Mouse (Mus musculus) kidney, adult 2 months (tissue): ENCODE data around the gene Rgl2. TPM values are rescaled to one million over a fixed set of nuclear protein-coding genes. Genes with fewer than 3 reads are reported as not detected.

Experiments
- DNase-seq: peaks from one replicate; pipeline ENCODE4 v3.0.0; 2021
- H3K27ac ChIP-seq: fragments of 200-500 bp; 2 replicates; pipeline ENCODE4 v1.5.1; 2012; ENCODE audit warnings: low read depth, low read length, control low read depth, inconsistent platforms; ENCODE audit not compliant: insufficient read depth
- H3K27me3 ChIP-seq: fragments of 200-500 bp; replicated peaks from 2 replicates; pipeline ENCODE4 v1.6.1; 2012; ENCODE audit warnings: mild to moderate bottlenecking, moderate library complexity, low read length, inconsistent platforms; ENCODE audit not compliant: control insufficient read depth, insufficient read depth
- H3K36me3 ChIP-seq: fragments of 200-500 bp; 2 replicates; pipeline ENCODE4 v1.6.1; 2012; ENCODE audit warnings: mild to moderate bottlenecking, moderate library complexity, low read length, inconsistent platforms; ENCODE audit not compliant: control insufficient read depth, insufficient read depth
- H3K4me1 ChIP-seq: fragments of 200-500 bp; 2 replicates; pipeline ENCODE4 v1.6.1; 2011; ENCODE audit warnings: low read length; ENCODE audit not compliant: control insufficient read depth, insufficient read depth
- H3K4me3 ChIP-seq: fragments of 200-500 bp; 2 replicates; pipeline ENCODE4 v1.5.1; 2011; ENCODE audit warnings: mild to moderate bottlenecking, low read depth, low read length, control low read depth; ENCODE audit not compliant: insufficient read depth
- CTCF ChIP-seq: fragments of 200-500 bp; conservative IDR thresholded peaks from 2 replicates; pipeline ENCODE4 v1.5.1; 2011; ENCODE audit warnings: low read depth, mild to moderate bottlenecking, control low read depth, low read length, moderate library complexity, mixed read lengths; ENCODE audit not compliant: insufficient read depth, insufficient read length
- POLR2A ChIP-seq: fragments of 200-500 bp; IDR thresholded peaks from one replicate; pipeline ENCODE4 v1.6.1; 2011; ENCODE audit warnings: low read depth, low read length, control low read depth
- WGBS: fragments of 180-500 bp; shearing (Covaris S2); methylation state at CpG from one replicate; pipeline ENCODE4 v1.1.7; 2018; 5-methylcytosine and 5-hydroxymethylcytosine counted together
- polyA plus RNA-seq: library from polyadenylated mRNA; depleted of rRNA; stranded (reverse); fragments of >200 nt; gene quantifications from 2 replicates; pipeline ENCODE4 v1.2.3, GENCODE M21; 2012

The Rgl2 gene
- polyA plus RNA-seq, 1 experiment, result 61.8 TPM

DNA sequence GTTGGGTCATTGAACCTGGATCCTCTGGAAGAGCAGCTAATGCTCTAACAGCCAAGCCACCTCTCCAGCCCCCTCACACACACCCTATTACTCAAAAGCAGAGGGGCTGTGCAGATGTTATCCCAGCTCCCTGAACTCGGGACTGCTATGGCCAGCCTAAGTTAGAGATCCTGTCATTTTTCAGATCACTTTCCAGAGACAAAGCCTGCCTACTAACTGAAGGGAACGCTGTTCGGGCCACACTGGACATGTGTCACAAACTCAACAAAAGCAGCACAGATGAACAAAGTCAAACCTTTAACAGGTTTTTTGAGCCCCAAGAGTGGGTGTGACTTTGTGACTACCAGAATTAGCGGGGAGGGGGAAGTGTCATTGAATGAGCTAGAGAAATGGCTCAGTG lies 23.5 kb downstream of the Rgl2 start:
- no peak overlapping the region for H3K4me3 ChIP-seq
- WGBS, result 76% methylated on average over 4 of the region's 4 CpGs
- H3K36me3 ChIP-seq, result no peaks in the 10 kb centered on the region
- H3K27ac ChIP-seq, result no peak overlapping the region
- no peaks in the 10 kb centered on the region for H3K27me3 ChIP-seq
- TF ChIP-seq CTCF, result no peak
- no peak for DNase-seq
- H3K4me1 ChIP-seq, result peaks cover 16% of the 10 kb centered on the region; the same call in 1 of the 2 replicates

DNA sequence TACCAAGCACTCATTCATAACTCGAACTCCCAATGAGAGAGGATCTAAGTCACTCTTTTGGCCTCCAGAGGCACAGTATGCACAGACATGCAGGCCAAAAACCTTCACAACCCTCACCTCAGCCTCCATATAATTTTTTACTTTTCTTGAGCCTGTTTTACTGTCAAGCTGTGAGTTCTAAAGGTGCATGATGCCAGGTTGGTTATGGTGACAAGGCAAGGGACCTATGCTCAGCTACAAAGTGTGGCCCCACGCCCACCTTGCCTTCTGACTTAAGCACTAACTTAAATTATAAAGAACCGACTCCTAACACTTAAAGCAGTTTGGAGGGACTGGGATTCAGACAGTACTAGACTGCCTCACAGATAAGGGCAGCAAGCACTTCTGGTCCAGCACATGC lies 24.0 kb downstream of the Rgl2 start:
- no peak for DNase-seq
- Histone ChIP-seq H3K27me3 (no peaks in the 10 kb centered on the region), H3K36me3 (no peaks in the 10 kb centered on the region), H3K27ac (no peak overlapping the region), H3K4me3 (no peak overlapping the region), H3K4me1 (peaks cover 16% of the 10 kb centered on the region; the same call in 1 of the 2 replicates)
- TF ChIP-seq CTCF (no peak), POLR2A (no peak)
- WGBS, result 69% methylated on average over 3 of the region's 3 CpGs

DNA sequence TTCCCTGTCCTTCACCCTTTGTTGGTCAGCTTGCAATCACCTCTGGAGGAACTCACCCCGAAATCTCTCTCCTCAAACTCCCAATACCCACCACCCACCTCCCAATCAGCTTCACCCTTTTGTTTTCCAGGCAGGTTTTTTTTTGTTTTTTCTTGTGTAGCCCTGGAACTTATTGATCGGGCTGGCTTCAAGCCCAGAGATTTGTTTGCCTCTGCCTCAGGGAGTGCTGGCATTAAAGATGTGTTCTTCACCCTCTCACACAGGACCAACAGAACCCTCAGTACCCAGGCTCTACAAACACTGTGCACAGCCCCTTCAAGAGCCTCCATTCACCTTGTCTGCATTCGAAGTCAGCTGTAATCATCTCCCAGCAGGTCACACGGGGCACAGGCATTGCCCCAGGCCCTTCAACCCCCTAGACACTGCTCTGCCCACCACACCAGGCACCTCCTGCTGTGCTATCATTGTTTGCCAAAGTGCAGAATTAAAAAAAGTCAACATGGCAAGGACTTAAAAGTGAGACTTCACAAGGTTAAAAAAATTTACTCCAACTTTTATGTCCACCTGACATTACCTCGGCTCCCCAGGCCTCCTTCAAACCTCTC lies 24.7 kb downstream of the Rgl2 start:
- no peaks in the 10 kb centered on the region for H3K27me3 ChIP-seq
- peaks cover 16% of the 10 kb centered on the region; the same call in 1 of the 2 replicates for H3K4me1 ChIP-seq
- H3K27ac ChIP-seq, result no peak overlapping the region
- DNase-seq, result no peak
- TF ChIP-seq CTCF (no peak), POLR2A (no peak)
- H3K36me3 ChIP-seq, result no peaks in the 10 kb centered on the region; the same call in 1 of the 2 replicates
- peak overlapping the region; percentile 65 for H3K4me3 ChIP-seq
- WGBS, result 27% methylated on average over 5 of the region's 5 CpGs

DNA sequence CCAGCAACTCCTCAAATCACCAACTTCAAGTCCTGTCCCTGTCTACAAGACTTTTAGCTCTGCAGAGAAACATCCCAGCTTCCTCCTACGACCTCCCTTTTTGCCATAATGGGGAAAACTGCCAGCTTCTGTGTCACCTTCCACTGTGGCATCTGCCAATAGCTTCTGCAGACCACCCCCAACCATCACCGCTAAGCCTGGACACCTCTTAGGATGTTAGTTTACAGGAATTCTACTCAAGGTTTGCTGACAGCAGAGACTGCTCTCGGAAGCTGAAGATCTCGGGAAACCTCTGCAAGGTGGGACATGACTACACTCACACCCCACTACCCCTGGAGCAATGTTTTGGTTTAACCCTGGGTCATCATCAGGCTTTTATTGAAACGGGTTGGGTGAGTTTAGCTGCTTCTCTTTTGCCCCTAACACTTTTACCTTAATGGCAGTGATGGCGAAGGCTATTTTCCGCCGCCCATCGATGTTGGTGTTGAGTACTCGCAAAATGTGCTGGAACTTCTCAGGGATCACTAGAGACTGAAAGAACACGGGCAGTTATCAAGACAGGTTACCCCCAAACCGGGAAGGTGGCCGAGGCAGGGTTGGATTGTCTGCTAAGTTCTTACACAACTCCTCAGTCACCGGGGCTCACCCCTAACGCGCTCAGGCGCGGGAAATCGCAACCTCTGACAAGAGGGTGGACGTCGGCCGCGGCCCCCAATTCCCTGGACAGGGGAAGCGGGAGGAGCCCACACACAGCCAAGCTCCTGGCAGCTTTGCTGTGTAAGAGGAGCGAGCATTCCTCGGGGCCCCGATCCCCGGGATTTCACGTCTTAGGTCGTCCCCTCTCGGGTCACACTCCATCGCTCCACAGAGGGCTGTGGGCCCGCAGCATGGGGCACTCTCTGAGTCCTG lies 25.6 kb downstream of the Rgl2 start:
- DNase-seq, result no peak
- no peak for TF ChIP-seq CTCF
- TF ChIP-seq POLR2A, result no peak
- Histone ChIP-seq H3K27ac (peak overlapping the region; percentile 78), H3K4me3 (peak overlapping the region; percentile 65), H3K36me3 (no peaks in the 10 kb centered on the region; the same call in 1 of the 2 replicates), H3K27me3 (no peaks in the 10 kb centered on the region), H3K4me1 (peaks cover 16% of the 10 kb centered on the region; the same call in 1 of the 2 replicates)
- WGBS, result 1% methylated on average over 33 of the region's 33 CpGs

DNA sequence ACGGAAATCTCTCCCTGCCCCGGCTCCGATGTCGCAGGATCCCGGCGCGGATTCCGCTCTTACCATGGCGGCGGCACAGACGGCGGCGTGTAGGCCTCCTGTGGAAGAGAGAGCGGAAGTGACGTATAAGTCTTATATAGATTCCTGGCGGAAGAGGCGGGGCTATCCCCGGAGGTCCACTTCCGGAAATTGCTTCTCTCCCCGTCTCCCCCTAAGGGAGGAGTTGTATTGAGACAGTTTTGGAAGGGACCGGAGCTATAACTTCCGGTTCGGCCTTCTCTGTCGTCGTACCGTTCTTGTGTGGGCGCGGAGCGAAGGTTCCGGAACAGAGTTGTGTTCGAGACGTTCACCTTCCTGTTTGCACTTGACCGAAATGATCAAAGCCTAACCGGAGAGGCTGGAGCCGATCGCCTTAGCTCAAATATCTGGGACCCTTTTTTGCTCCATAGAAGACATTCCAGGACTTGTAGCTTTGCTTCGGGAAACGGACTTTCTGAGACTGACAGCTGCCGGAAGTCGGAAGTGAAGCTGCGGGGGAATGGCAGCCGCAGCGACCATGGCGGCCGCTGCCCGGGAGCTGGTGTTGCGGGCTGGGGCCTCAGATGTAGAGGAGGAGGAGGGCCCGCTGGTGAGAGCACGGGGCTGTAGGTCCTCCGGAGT lies 26.3 kb downstream of the Rgl2 start, which contains the start of the genes Vps52 and Rps18:
Gene Vps52 (plus strand): TSS at position 258 of the 660 bp plus-strand sequence.
Gene Rps18 (minus strand): TSS at position 447 of the 660 bp plus-strand sequence.
- peak; percentile 99 for DNase-seq
- under 1% methylated on average over 50 of the region's 50 CpGs for WGBS

GRCm38 (mm10) chr17:33956336-33956735 lies 27.0 kb downstream of the Rgl2 start:
- H3K4me3 ChIP-seq, result peak overlapping the region; percentile 95
- no peak for DNase-seq
- WGBS, result 5% methylated on average over 10 of the region's 10 CpGs
- H3K36me3 ChIP-seq, result no peaks in the 10 kb centered on the region; the same call in none of the 2 replicates
- H3K27ac ChIP-seq, result peak overlapping the region; percentile 98; the same call in 1 of the 2 replicates
- peaks cover 16% of the 10 kb centered on the region; the same call in 1 of the 2 replicates for H3K4me1 ChIP-seq
- TF ChIP-seq POLR2A, result no peak
- H3K27me3 ChIP-seq, result no peaks in the 10 kb centered on the region

More for the DNA sequence above, 26.3 kb downstream of the Rgl2 start, which contains the start of the genes Vps52 and Rps18:
- H3K27ac ChIP-seq, result peak within 1 kb of the TSS; percentile 98
- no peak for TF ChIP-seq CTCF
- TF ChIP-seq POLR2A, result peak; percentile 81
- no peaks in the 10 kb centered on the region for H3K27me3 ChIP-seq
- peaks cover 16% of the 10 kb centered on the region; the same call in 1 of the 2 replicates for H3K4me1 ChIP-seq
- peak within 1 kb of the TSS; percentile 95 for H3K4me3 ChIP-seq
- no peaks in the 10 kb centered on the region; the same call in none of the 2 replicates for H3K36me3 ChIP-seq

DNA sequence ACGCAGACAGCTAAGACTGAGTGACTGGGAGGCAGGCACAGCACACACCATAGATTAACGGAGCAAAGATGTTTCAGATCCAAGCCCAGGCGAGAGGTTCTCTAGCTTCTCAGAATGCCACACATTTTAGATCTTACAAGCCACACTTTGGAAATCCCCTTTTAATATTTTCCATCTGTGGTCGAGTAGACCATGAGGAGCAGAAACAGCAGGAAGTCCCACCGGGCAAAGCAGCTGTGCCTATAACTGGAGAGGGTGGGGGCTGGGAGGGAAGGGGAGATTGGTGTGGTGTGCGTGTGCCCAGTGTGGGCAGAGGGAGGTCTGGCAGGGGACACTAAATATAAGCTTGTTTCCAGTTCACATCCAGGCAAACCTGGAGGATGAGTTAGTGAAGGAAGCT lies 28.1 kb downstream of the Rgl2 start:
- 88% methylated on average over 6 of the region's 6 CpGs for WGBS
- Histone ChIP-seq H3K27me3 (no peaks in the 10 kb centered on the region), H3K4me3 (no peak overlapping the region), H3K27ac (no peak overlapping the region), H3K4me1 (peaks cover 16% of the 10 kb centered on the region; the same call in 1 of the 2 replicates), H3K36me3 (no peaks in the 10 kb centered on the region; the same call in none of the 2 replicates)
- TF ChIP-seq CTCF (no peak), POLR2A (no peak)
- no peak for DNase-seq
